9 mouse cellular contexts compared by ENCODE assay signal in genomic region chr17:71309711-71310485, GRCm38 (mm10). TPM values are rescaled to one million over a fixed set of nuclear protein-coding genes. Genes with fewer than 3 reads are reported as not detected.
A peak's percentile ranks its signal among the peaks of the same experiment; 100 is the strongest.
DNase-seq lines count a peak whose midpoint lies in the region; ATAC-seq and TF ChIP-seq lines count a peak whose summit lies in the region.
"Had no signal": no experiment of that assay in that cellular context is flagged by ENCODE, and none has a peak within 500 bp of the region (broad histone marks: within the 10 kb centered on the region; RNA-seq: fewer than 3 reads in every experiment).

No protein-coding gene starts in this region.

- peaks cover 30% of the 10 kb centered on the region for H3K79me2 ChIP-seq in MEL (ENCODE audit: control insufficient read depth, insufficient read depth, low read length, poor library complexity)

- H3K4me1 ChIP-seq in heart, embryonic 11.5 days (ENCODE audit: control insufficient read depth, insufficient read depth, low read length) = peaks cover 10% of the 10 kb centered on the region
- peaks cover 0 to 10% of the 10 kb centered on the region in 2 experiments; a peak in 3 of 4 replicates for H3K4me1 ChIP-seq in MEL (ENCODE audit: control insufficient read depth in 1 of 2, insufficient read depth in 2 of 2, low read length in 2 of 2)
- H3K4me1 ChIP-seq in forebrain, embryonic 12.5 days = peaks cover 27% of the 10 kb centered on the region
- peaks cover 36% of the 10 kb centered on the region for H3K4me1 ChIP-seq in limb, embryonic 10.5 days

- no peak for DNase-seq in heart, postnatal 25 days (ENCODE audit: low spot score)
- peak; percentile 61 for DNase-seq in MEL (ENCODE audit: low read depth, low spot score)
- peak; percentile 73 for DNase-seq in limb, embryonic 10.5 days (ENCODE audit: low spot score)
- peak; percentile 65 for DNase-seq in neural tube, embryonic 10.5 days (ENCODE audit: extremely low spot score, low spot score)
- DNase-seq in right cerebral cortex, postnatal 4 days = no peak
- no peak for DNase-seq in gastrocnemius, postnatal 14 days

- no peak for ATAC-seq in heart, embryonic 11.5 days (replicated peaks; ENCODE audit: insufficient number of reproducible peaks, low FRiP score, low TSS enrichment)
- peak; percentile 47; the same call in 1 of the 2 replicates for ATAC-seq in forebrain, embryonic 12.5 days (ENCODE audit: low FRiP score)

- peak overlapping the region; percentile 82 for H3K9ac ChIP-seq in heart, embryonic 11.5 days (ENCODE audit: low read depth, low read length)
- H3K9ac ChIP-seq in MEL (ENCODE audit: control insufficient read depth, low read depth, low read length, poor library complexity, severe bottlenecking) = peak overlapping the region; percentile 70
- peak overlapping the region; percentile 68 for H3K9ac ChIP-seq in forebrain, embryonic 12.5 days

- no peaks in the 10 kb centered on the region for H3K36me3 ChIP-seq in heart, embryonic 11.5 days (ENCODE audit: control insufficient read depth, insufficient read depth, low read length)
- peaks cover 4 to 10% of the 10 kb centered on the region in 2 experiments; a peak in 2 of 4 replicates for H3K36me3 ChIP-seq in MEL (ENCODE audit: control insufficient read depth in 1 of 2, insufficient read depth in 2 of 2, low read length in 2 of 2)
- H3K36me3 ChIP-seq in forebrain, embryonic 12.5 days (replicated peaks) = no peaks in the 10 kb centered on the region
- peaks cover 6% of the 10 kb centered on the region; the same call in 1 of the 2 replicates for H3K36me3 ChIP-seq in limb, embryonic 10.5 days

- peak overlapping the region; percentile 94 for H3K4me2 ChIP-seq in heart, embryonic 11.5 days
- H3K4me2 ChIP-seq in forebrain, embryonic 12.5 days = peak overlapping the region; percentile 100

- TF ChIP-seq RAD21 in MEL (IDR thresholded peaks at IDR 0.05; ENCODE audit: low read depth, low read length) = no peak

- peak overlapping the region; percentile 68 for H3K4me3 ChIP-seq in heart, embryonic 11.5 days (ENCODE audit: low read depth, low read length)
- peak overlapping the region; percentile 60 to 96 for H3K4me3 ChIP-seq in MEL (ENCODE audit: control insufficient read depth in 1 of 2, insufficient read depth in 1 of 2, low read depth in 2 of 2, low read length in 2 of 2)
- H3K4me3 ChIP-seq in forebrain, embryonic 12.5 days (replicated peaks) = peak overlapping the region; percentile 67
- H3K4me3 ChIP-seq in limb, embryonic 10.5 days = peak overlapping the region; percentile 79

- no peak for TF ChIP-seq CTCF in MEL (IDR thresholded peaks at IDR 0.05 in 2 of 3, conservative IDR thresholded peaks at IDR 0.05 in 1 of 3; ENCODE audit: control insufficient read depth in 1 of 3, insufficient read depth in 1 of 3, low read depth in 2 of 3, low read length in 3 of 3, poor library complexity in 1 of 3, severe bottlenecking in 1 of 3)

- TF ChIP-seq POLR2A in MEL (IDR thresholded peaks at IDR 0.05; ENCODE audit: control insufficient read depth in 1 of 2, insufficient read depth in 1 of 2, low read depth in 1 of 2, low read length in 2 of 2, poor library complexity in 1 of 2) = no peak

- H3K27me3 ChIP-seq in heart, embryonic 11.5 days (ENCODE audit: control insufficient read depth, insufficient read depth, low read length) = peaks cover 2% of the 10 kb centered on the region; the same call in 1 of the 2 replicates
- H3K27me3 ChIP-seq in MEL (ENCODE audit: control insufficient read depth in 1 of 2, insufficient read depth in 2 of 2, low read length in 2 of 2) = no peaks in the 10 kb centered on the region
- H3K27me3 ChIP-seq in forebrain, embryonic 12.5 days = peaks cover 36% of the 10 kb centered on the region
- no peaks in the 10 kb centered on the region for H3K27me3 ChIP-seq in limb, embryonic 10.5 days (ENCODE audit: low read depth, poor library complexity, severe bottlenecking)
- H3K27me3 ChIP-seq: CH12.LX had no signal

- H3K27ac ChIP-seq in heart, embryonic 11.5 days (ENCODE audit: low read depth, low read length) = peak overlapping the region; percentile 59
- H3K27ac ChIP-seq in MEL (ENCODE audit: control insufficient read depth, low read depth, low read length) = peak overlapping the region; percentile 11
- H3K27ac ChIP-seq in forebrain, embryonic 12.5 days = no peak overlapping the region
- peak overlapping the region; percentile 92 for H3K27ac ChIP-seq in limb, embryonic 10.5 days

- 6% methylated on average over 23 of the region's 23 CpGs for WGBS in heart, embryonic 11.5 days (ENCODE audit: insufficient replicate concordance)
- 3% methylated on average over 23 of the region's 23 CpGs for WGBS in forebrain, embryonic 12.5 days
- 3% methylated on average over 23 of the region's 23 CpGs for WGBS in limb, embryonic 10.5 days

- no peak for TF ChIP-seq EP300 in MEL (IDR thresholded peaks at IDR 0.05; ENCODE audit: low read depth in 1 of 2, low read length in 2 of 2)

- H3K9me3 ChIP-seq in heart, embryonic 11.5 days (replicated peaks; ENCODE audit: control insufficient read depth, low read length) = no peaks in the 10 kb centered on the region
- no peaks in the 10 kb centered on the region for H3K9me3 ChIP-seq in MEL (replicated peaks; ENCODE audit: insufficient read depth, low read length)
- no peaks in the 10 kb centered on the region for H3K9me3 ChIP-seq in forebrain, embryonic 12.5 days
- H3K9me3 ChIP-seq in limb, embryonic 10.5 days (replicated peaks) = no peaks in the 10 kb centered on the region

- intact Hi-C loops in heart, postnatal 25 days (cut with DNase I) = loop anchor here (5.0 kb wide), 3 partner anchors 38 to 83 kb away; no protein-coding TSS in a partner anchor
- intact Hi-C loops in gastrocnemius, postnatal 14 days (cut with DNase I; ENCODE audit: low total_unique reads) = no loop called here

TF ChIP-seq in MEL, 35 proteins besides CTCF, POLR2A, EP300 and RAD21:
- TF ChIP-seq CHD2 (IDR thresholded peaks at IDR 0.05; ENCODE audit: low read length) (no peak), TBP (IDR thresholded peaks at IDR 0.05; ENCODE audit: low read depth, low read length) (no peak), MAZ (IDR thresholded peaks at IDR 0.05; ENCODE audit: low read depth, low read length) (no peak), MAFK (IDR thresholded peaks at IDR 0.05; ENCODE audit: borderline replicate concordance, low read depth, low read length) (no peak), GABPA (IDR thresholded peaks at IDR 0.05; ENCODE audit: low read depth, low read length) (no peak), POLR2AphosphoS5 (IDR thresholded peaks at IDR 0.05; ENCODE audit: borderline replicate concordance, low read depth, low read length) (no peak), MYC (IDR thresholded peaks at IDR 0.05; ENCODE audit: low read depth, low read length) (peak; percentile 21; the same call in 1 of the 2 replicates), NELFE (IDR thresholded peaks at IDR 0.05; ENCODE audit: low read depth, low read length) (no peak), POLR2AphosphoS2 (IDR thresholded peaks at IDR 0.05; ENCODE audit: low read length) (no peak), MYB (IDR thresholded peaks at IDR 0.05; ENCODE audit: low read depth, low read length) (no peak), ZNF384 (IDR thresholded peaks at IDR 0.05; ENCODE audit: low read depth, low read length) (no peak), TCF12 (IDR thresholded peaks at IDR 0.05; ENCODE audit: low read depth, low read length) (no peak), SIN3A (IDR thresholded peaks at IDR 0.05; ENCODE audit: low read length) (peak; percentile 34; the same call in 1 of the 2 replicates), USF2 (IDR thresholded peaks at IDR 0.05; ENCODE audit: borderline replicate concordance in 1 of 2, insufficient read depth in 1 of 2, low read depth in 1 of 2, low read length in 2 of 2) (no peak), CHD1 (IDR thresholded peaks at IDR 0.05; ENCODE audit: low read depth, low read length) (no peak), USF1 (IDR thresholded peaks at IDR 0.05; ENCODE audit: low read depth, low read length) (no peak), BHLHE40 (IDR thresholded peaks at IDR 0.05; ENCODE audit: borderline replicate concordance, low read depth, low read length) (no peak), RCOR1 (IDR thresholded peaks at IDR 0.05; ENCODE audit: low read depth, low read length) (no peak), ETS1 (IDR thresholded peaks at IDR 0.05; ENCODE audit: low read depth, low read length) (no peak), GATA1 (IDR thresholded peaks at IDR 0.05; ENCODE audit: low read depth, low read length) (no peak), JUND (IDR thresholded peaks at IDR 0.05; ENCODE audit: low read depth, low read length) (peak; percentile 94), KAT2A (conservative IDR thresholded peaks at IDR 0.05; ENCODE audit: low read depth, low read length) (no peak), ELF1 (IDR thresholded peaks at IDR 0.05; ENCODE audit: low read depth, low read length) (no peak), UBTF (IDR thresholded peaks at IDR 0.05; ENCODE audit: borderline replicate concordance, insufficient read depth, low read depth, low read length) (no peak)

RNA-seq across cellular contexts. Expression of gene Emilin2, which starts 1.9 kb away (rescaled TPM):
- 59.1 and 81.1 TPM in 2 replicates for polyA plus RNA-seq in heart, embryonic 11.5 days (2014; fragmentation: Nextera tagmentation; extraction: Ambion mirVana)
- total RNA-seq in heart, postnatal 25 days (2021) = 10 to 100 TPM; 64.3 to 73.1 TPM
- total RNA-seq in MEL (2012; rRNA removed) = 76.6 and 92.6 TPM in 2 replicates
- 10 to 100 TPM; 37.4 to 95.5 TPM for polyA plus RNA-seq in MEL (2012; ENCODE audit: insufficient read depth in 1 of 2, insufficient read length in 2 of 2, low read depth in 1 of 2, low replicate concordance in 2 of 2, missing spikeins in 1 of 2)
- 5.5 and 6.1 TPM in 2 replicates for polyA plus RNA-seq in forebrain, embryonic 12.5 days (2016; fragmentation: Nextera tagmentation; extraction: Ambion mirVana)
- 30.0 and 36.1 TPM in 2 replicates for polyA plus RNA-seq in limb, embryonic 10.5 days (2016; fragmentation: Nextera tagmentation; extraction: Ambion mirVana)
- total RNA-seq in gastrocnemius, postnatal 14 days (2021) = 10 to 100 TPM; 17.1 to 24.8 TPM

Comparison
In these comparisons a context has a peak if more than half of its experiments do, and no peak if none do; other contexts are left out.
1. DNase-seq: peak in MEL (single experiment), limb, embryonic 10.5 days (single experiment) and neural tube, embryonic 10.5 days (single experiment); none in heart, postnatal 25 days (single experiment), right cerebral cortex, postnatal 4 days (single experiment) and gastrocnemius, postnatal 14 days (single experiment).
2. Peak in every context shown above with its lines, with median percentiles within 50 percentile points of each other: H3K4me3 ChIP-seq and H3K9ac ChIP-seq.